Mouse (Mus musculus) liver, embryonic 14.5 days (tissue): Measurements from ENCODE around the gene Carmil1.

Experiments used
- CTCF ChIP-seq: IDR thresholded peaks from 2 replicates; pipeline ENCODE4 v1.5.1; 2016; ENCODE audit warnings: antibody characterized with exemption, low read depth, control low read depth
- EP300 ChIP-seq: IDR thresholded peaks from 2 replicates; pipeline ENCODE4 v1.6.1; 2016; ENCODE audit warnings: antibody characterized with exemption, low read depth

DNA sequence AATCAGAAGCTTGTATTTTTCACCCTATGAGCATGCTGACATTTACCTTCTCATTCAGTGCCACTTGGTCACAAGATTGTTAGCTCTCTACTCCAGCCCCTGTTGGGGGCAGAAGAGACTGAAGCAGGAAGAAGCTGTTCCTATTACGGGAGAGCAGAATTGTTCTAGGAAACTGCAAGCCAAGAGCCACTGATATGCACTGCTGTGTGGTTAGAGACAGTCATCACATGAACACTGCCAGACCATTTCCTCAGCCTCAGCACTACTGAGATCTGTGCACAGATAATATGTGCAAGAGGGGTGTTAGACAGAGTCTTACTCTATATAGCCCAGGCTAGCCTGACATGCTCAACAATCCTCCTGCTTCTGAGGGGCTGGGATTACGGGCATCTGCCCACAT, 69.4 kb downstream of the Carmil1 start:
- no peak for TF ChIP-seq CTCF
- no peak for TF ChIP-seq EP300
